Mouse (Mus musculus) testis, postnatal 14 days (tissue): ENCODE measurements at regions not wholly inside any gene's neighbourhood (a gene's known extent, or its start where the extent isn't known, plus 50 kb on each side); places are given as distances from the start of the nearest gene placed in this dataset.
A peak's percentile ranks its signal among the peaks of the same experiment; 100 is the strongest.

Source experiments
- DNase-seq: peaks from one replicate; pipeline ENCODE4 v3.0.0; 2021; ENCODE audit warnings: low spot score

DNA sequence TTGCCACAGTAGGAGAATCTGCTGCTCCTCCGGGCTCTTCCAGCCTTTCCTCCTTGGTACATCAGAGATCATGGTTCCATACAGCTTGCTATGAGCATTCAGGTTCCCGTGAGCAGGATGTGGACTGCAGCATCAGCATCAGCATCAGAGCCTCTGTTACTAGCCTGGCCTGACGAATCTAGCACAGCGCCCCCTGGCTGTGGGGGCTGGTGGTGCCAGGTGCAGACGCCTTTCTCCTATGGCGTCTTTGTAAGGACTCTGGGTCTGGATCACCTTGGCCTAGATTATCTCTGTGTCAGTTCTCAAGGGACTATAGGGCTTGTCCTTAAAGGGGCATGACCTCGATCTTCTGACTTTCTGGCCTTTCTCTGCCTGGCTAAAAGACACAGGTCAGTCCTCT, 86.0 kb upstream of the Runx3 start:
- DNase-seq: peak; percentile 45

DNA sequence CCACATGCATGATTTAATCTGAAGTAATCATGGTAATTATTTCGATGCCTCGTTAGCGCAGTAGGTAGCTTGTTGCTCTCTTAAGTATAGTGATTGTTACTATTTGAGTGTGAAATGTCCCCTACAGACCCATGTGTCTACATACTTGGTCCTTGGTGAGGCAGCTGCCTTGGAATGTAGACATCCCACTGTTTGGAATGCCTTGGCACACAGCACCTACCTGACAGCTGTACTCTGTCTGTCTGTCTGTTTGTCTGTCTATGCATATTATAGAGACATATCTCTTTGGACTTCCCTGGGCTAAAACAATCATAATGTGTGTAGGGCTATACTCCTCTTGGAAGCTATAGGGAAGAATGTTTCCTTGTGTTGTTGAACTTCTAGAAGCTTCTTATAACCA, 83.7 kb upstream of the Runx3 start:
- no peak for DNase-seq

DNA sequence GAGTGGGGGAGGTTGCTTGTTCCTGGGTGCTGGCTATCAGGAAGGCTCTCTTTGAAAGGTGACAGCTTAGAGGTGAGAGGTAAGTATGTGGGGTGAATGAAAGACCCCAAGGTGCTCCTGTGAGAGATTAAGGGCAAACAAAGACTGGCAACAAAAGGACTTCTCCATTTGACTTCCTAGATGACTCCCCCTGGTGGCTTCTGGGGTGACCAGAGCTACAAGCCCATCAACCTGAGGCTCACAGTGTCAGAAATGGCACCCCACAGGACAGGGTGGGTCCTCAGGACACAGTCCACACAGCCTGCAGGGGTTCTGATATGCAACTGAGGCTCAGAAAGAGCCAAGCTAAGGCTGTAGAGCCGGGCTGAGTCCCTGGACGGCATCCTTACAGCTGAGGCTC, 81.2 kb upstream of the Runx3 start:
- DNase-seq: no peak

GRCm38 (mm10) chr4:135041921-135042320, 78.5 kb upstream of the Runx3 start:
- DNase-seq: no peak

DNA sequence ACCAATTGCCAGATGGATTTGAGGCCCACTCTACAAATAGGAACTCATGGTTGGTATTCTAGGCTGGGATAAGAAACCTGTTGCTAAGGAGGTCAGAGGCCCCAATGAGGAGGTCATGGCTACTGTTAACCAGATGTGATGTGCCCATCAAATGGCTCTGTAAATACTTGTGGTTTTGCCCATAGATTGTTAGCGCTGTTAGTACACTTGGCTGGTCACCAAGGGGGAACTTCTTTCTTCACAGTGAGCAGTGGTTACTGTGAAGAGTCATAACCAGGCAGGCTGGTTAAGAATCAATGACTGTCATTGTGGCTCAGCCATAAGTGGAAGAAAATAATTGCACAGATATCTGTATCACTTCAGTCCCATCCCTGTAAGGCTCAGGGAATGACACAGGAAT, 78.0 kb upstream of the Runx3 start:
- DNase-seq: no peak

GRCm38 (mm10) chr4:135045054-135045453, 75.4 kb upstream of the Runx3 start:
- DNase-seq: no peak

GRCm38 (mm10) chr4:135046619-135047018, 73.8 kb upstream of the Runx3 start:
- DNase-seq: no peak

- no peak for DNase-seq
Observed at GRCm38 (mm10) chr4:135047251-135047650, 73.2 kb upstream of the Runx3 start.

DNA sequence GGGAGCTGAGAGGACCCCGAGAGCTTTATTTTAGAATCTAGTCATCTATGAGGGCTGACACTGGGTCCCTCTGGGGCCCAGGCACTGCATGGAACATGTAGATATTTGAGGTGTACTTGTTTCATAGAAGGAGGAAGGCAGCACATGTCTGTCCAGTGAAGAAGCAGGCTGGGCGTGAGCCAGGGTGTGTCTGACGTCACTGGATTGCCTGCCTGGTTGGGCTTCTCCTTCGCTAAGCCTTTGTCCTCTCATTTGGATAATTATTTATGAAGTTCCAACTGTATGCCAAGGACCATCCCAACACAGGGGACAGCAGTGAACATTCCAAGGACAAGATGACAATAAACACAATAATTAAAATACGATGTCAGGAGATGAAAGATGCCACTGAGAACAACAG, 72.7 kb upstream of the Runx3 start:
- DNase-seq: no peak

DNA sequence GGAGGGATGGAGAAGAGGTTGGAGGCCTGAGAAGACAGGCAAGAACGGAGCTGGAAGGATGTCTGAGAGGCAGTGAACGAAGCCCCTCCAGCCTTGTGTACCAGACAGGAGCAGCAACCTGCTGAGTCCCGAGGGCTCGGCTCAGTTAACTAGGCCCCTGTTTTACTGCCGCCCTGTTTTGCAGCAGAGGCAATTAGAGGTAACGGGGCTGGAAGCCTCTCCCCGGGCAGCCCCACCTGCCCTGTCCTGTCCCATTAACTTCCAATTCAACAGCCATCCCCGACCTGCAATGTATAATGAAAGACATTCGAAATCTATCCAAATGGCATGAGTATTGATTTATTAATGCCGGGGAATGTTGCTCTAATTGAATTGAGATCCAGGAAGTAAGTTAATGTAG, 70.5 kb upstream of the Runx3 start:
- DNase-seq: no peak

DNA sequence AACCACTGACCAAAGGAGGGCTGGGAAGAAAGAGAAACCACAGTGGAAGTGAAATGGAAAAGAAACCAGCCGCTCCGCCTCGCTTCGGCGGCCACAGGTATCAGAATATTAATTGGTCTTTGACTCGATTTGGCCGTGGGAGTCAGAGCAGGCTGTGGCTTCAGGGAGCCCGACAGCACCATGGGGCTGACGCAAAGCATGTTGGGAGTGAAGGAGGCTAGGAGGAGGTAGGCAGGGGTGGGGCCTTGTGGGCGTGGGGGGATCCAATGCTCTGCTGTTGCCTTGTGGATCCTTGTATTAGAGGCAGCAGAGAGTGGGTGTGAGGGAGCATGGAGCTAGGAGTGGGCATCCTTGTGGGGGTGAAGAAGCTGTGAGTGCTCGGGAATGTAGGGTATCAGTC, 69.0 kb upstream of the Runx3 start:
- DNase-seq: no peak

DNA sequence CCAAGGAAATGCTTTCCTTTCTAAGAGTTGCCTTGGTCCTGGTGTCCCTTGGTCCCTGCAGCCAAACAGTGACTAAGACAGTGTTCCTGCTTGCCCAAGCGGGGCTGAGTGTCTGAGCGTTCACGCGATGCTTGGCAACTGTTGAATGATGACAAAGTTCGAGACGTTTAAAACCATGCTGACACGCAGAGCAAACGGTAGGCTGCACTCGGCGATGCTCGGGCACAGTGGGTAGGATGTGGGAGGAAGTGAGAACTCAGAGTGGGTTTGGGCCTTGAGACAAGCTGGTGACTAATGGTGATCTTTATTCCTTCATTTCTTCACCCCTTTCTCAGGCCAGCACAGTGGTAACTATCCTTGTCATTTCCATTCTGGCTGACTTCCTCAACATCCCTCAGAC, 66.9 kb upstream of the Runx3 start:
- DNase-seq: no peak

DNA sequence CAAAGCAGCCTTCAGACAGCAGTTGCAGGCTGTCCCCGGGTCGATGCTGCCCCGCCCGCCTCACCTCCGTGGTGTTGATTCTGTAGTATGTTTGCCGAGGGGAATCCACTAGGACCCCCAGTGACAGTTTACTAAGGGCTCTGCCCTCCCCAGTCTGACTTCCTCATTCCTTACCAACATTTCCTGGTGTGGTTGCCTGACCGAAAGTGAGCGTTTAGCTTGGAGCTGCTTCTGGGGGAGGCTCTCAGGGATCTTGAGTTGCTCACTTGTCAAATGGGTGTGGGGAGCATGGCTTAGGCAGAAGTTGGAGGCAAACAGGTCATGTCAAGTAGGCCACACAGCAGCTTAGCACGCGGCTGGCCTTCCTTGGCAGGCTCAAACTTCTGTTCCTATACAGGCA, 66.1 kb upstream of the Runx3 start:
- no peak for DNase-seq

GRCm38 (mm10) chr4:135056371-135056770, 64.1 kb upstream of the Runx3 start:
- DNase-seq: no peak

DNA sequence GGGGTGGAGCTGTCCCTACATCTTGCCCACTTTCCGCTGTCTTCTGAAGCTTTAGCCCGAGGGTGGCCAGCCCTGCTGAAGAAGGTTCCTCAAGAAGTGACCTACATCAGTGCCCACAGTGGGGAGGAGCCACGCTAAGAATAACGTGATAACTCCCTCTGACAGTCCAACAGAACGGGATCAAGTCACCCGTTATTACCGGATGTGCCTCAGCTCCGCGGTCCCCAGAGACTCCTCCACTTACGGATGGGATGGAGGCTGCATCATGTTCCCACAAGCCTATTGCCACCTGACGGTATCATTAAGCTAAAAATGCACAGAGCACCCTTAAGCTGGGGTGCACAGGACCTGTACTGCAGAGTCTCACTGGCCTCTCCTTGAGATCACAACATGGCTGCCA, 63.2 kb upstream of the Runx3 start:
- DNase-seq: no peak

DNA sequence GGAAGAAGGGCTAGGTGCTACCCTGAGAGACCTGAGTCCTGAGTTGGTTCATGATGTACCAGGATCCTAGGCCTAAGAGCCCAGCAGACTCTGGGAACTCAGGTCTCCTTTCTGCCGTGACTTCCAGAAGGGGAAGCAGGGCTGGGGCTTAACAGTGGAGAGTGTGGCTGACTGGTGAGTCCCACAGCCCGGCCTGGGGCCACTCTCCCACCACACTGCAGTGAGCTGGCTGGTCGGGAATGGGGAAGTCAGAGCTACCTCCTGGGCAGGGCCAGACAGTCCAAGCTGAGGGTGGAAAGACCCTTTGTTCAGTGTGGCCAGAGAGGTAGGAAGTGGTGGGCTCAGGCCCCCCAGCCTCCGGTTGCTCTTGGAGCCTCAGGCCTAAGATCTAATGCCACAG, 61.6 kb upstream of the Runx3 start:
- DNase-seq: no peak

GRCm38 (mm10) chr4:135061030-135061743, 59.3 kb upstream of the Runx3 start:
- no peak for DNase-seq

- peak; percentile 71 for DNase-seq
Observed at GRCm38 (mm10) chr4:135066766-135067479, 53.5 kb upstream of the Runx3 start.

DNA sequence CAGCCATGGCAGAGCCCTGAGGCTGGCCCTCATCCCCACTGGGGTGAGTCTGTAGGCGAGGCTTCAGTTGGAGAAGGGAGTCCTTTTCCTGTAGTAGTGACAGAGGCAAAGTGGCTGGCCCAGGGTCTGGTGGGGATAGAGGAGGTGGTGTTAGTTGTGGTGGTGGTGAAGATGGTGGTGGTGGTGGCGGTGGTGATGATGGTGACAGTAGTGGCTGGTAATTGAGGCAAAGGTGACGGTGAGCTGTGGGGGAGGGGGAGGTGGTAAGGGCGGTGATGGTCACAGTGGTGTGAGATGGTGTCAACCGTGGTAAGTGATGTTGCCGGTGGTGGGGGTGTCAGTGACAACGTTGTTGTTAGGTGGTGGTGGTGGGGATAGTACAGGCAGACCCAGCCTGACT, 52.6 kb upstream of the Runx3 start:
- no peak for DNase-seq

GRCm38 (mm10) chr4:135069818-135070217, 50.6 kb upstream of the Runx3 start:
- no peak for DNase-seq
